Mouse (Mus musculus): Measurements from ENCODE around the gene Cabp7.
A peak's percentile ranks its signal among the peaks of the same experiment; 100 is the strongest.

Gene Cabp7

DNA sequence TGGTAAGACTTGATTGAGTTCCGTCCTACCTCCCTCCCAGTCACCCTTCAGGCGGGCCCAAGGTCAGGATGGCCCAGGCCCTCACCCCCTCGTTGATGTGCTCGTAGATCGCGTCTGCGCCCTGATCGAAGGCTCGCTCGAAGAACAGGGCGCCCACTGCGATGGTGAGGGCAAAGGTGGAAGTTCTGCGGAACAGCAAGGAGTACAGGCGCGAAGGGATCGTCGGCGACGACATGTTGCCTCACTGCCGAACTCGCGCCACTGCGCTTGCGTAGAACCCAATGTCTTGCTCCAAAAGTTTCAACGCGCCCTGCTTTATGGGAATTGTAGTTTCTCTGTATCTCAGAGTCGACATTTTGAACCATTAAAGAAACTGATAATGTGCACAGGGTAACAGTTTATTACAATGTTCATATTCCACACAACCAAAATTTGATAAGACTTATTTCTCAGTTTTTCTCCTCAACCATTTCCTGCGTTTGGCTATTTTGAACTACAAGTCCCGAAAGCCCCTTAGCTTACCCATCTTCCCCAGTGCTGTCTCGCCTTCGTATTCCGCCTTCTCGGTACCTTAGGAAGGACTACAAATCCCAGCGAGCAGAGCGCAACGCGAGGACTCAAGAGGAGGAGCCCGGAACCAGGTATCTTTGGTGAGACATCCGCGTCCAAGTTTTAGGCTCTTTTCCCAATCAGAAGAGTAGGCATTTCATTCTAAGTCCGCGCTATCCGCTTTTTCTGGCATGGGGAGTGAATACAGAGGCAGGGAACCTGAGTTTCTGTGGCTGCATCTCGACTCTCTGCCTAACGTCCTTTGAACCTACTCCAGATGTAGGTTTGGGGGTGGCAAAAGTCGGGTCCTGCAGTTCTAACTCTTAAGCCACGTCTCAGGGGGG lies 42.3 kb downstream of the Cabp7 start, which contains the start of the genes Uqcr10 and Zmat5:
Gene Uqcr10 (minus strand): TSS at position 271 of the 893 bp plus-strand sequence.
Gene Zmat5 (plus strand): TSS at position 607 of the 893 bp plus-strand sequence.
- peak; percentile 78 to 88 for DNase-seq (ENCODE audit: low spot score in 2 of 2)

DNA sequence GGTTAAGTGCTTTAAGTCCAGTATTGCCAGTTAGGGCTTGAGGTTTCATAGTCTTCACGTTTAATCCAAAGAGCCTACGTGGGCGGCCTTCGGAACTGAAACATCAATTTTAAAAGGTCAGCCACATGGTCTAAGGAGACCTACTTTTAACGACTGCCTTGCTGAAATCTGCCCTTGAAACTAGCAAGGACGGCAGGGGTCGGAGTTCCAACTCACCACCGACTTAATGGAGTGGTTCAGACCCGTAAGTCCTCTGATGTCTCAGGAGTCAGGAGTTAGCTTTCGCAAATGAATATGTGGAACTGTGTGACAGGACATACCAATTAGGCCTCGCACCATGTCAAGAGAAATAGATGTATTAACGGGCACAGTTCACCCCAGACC lies 42.9 kb downstream of the Cabp7 start:
- no peak for DNase-seq (ENCODE audit: low spot score in 2 of 2)

- DNase-seq (ENCODE audit: low spot score in 2 of 2), result no peak
Measured at GRCm38 (mm10) chr11:4700726-4701125, 45.9 kb downstream of the Cabp7 start.

DNA sequence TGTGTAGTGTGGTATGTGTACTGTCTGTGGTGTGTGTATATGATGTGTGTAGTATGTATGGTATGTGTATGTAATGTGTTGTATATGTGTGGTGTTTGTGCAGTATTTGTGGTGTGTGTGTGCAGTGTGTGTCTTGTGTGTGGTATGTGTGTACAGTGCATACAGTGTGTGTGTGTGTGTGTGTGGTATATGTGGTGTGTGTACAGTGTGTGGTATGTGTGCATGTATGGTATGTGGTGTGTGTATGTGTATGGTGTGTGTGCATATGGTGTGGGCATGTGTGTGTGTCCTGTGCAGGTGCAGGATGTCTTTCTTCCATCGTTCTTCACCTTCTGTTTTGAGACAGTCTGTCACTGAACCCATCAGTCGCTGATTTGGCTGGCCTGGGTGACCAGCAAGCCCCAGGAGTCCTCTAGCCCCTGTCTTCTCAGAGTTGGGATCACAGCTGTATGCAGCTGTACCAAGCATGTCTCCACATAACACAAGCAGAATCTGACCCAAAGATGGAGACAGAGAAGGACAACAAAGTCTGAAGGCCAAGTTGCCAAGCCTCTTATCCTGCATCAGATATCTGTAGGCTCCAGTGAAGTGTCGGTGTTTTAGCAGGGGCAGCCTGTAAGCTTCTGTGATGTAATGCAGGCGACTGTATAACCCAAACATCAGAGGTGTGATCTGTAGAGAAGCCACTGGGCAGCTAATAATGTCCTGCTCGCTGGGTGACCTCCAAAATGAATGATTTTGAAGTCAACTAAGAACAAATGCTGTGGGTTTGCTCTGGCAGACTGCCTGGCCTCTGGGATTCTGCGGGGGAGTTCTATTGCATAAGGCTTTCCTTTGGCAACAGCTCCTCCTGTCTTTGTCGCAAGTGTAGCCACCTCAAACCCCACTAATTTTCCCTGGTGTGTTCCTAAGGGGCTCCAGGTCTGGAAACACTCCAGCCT lies 49.3 kb downstream of the Cabp7 start:
- DNase-seq (ENCODE audit: low spot score in 2 of 2), result no peak

GRCm38 (mm10) chr11:4692162-4692561 lies 54.4 kb downstream of the Cabp7 start:
- DNase-seq (ENCODE audit: low spot score in 2 of 2), result no peak

DNA sequence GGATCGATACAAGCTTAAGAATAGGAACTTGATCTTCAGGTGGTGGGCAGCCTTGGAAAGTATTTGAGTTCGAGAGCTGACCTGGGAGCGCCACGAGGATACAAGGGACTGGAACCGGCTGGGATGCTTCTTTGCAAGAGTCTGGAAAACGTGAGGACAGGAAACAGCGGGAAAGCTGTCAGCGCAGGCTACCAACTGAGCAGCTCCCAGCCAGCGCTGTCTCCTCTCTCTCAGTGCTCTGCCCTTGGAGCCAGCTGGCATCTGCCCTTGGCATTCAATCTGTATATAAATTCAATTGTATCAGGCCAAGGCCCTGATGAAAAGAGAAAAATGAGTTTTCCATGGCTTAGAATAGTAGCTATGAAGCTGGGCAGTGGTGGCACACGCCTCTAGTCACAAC lies 55.4 kb downstream of the Cabp7 start:
- DNase-seq (ENCODE audit: low spot score in 2 of 2), result no peak

DNA sequence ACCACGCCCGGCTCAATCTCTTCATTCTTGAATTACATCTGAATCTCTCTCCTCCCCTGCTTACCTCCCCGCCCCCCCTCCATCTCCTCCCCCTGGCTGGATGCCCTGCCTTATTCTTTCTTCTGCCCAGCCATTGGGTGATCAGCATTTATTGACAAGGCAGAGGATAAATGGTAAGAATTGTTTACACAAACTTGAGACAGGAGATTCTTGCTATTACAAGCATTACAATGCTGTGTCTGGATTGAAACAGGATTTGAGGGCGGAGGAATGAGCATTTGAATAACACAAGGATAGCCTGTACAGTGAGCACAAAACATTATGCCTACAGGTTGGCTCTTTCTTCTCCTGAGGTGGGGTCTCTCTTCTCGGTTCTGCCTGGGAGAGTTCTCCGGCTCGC lies 56.2 kb downstream of the Cabp7 start:
- DNase-seq (ENCODE audit: low spot score in 2 of 2), result no peak

DNA sequence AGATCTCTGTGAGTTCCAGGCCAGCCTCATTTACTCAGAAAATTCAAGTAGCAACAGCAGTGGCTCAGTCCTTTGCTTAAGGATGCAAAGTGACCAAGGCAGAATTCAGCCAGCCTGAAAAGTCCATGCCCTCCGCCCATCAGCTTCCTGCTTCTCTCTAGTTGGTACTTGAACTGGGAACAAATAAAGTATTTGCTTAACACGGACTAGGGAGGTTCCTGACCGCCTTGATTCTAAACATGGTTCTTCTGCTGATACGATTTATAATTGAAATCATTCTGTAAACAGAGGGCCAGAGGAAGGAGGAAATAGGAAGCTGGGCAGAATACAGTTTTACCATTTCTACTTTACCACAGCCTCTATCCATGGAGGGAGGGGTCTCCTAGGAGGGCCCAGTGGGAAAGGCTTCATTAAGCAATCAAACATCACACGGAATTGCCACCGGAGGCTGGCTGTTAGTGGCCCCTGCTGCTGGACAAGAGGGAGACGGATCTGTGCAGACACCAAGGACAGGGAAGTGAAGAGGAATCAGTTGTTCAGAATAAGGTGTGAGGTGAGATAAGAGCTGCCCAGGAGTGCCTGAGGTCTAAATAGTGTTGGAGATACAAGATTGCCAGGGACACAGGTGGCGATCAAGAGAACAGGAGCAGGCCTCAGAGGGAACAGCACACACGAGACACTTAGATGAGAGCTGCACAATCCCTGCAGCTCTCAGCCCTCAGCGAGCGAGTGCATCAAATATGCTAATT lies 57.8 kb downstream of the Cabp7 start:
- DNase-seq (ENCODE audit: low spot score in 2 of 2), result no peak

DNA sequence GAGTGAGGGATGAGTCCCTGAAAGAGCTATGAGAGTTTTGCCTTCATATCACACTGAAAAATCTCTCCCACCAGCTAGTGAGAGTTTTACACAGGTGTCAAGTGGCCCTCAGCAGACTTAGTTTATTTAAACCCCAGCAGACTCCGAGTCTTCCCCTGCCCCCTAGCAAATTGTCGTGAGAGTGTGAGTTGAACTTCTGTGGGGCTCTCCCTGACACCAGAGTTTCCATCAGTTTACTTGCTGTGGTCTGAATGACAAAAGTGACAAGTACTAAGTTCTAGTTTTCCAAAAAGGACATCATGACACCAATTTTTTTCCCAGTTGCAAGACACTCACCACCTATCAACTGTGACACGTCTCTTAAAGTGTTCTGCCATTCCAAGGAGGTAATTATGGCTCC lies 58.7 kb downstream of the Cabp7 start:
- DNase-seq (ENCODE audit: low spot score in 2 of 2), result no peak

DNA sequence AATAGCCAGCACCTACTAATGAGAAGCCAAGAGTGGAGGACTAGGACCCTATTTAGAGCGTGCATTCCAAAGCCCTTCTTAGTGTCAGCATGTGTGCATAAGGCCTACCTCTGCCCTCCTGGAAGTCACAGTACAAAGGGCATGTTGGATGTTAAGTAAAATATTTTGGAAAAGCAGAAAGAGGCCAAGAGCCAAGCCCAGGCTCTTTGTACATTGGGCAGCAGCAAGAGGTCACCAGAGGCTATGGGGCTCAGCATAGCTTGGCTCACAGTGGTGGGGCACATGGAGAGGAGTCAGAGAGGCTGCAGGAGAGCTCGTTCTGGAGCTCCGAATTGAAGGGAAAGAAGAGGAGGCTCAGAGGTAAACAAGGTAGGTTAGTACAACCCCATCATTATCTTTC lies 59.6 kb downstream of the Cabp7 start:
- DNase-seq (ENCODE audit: low spot score in 2 of 2), result no peak
